Mouse (Mus musculus) lung, postnatal 0 days (tissue): ENCODE results near the gene Palm2.

Experiments used
- CTCF ChIP-seq: IDR thresholded peaks from 2 replicates; pipeline ENCODE4 v1.5.1; 2016; ENCODE audit warnings: antibody characterized with exemption, mild to moderate bottlenecking
- EP300 ChIP-seq: IDR thresholded peaks from 2 replicates; pipeline ENCODE4 v1.6.1; 2016; ENCODE audit warnings: antibody characterized with exemption, mild to moderate bottlenecking, control low read depth

- TF ChIP-seq CTCF (no peak), EP300 (no peak)
Measured at GRCm38 (mm10) chr4:57513241-57513933, 79.3 kb downstream of the Palm2 start.
